Mouse (Mus musculus) kidney, adult 10 weeks (tissue): ENCODE measurements around the gene Dnaic2. TPM values are rescaled to one million over a fixed set of nuclear protein-coding genes. Genes with fewer than 3 reads are reported as not detected.

Experiments
- polyA plus RNA-seq: library from polyadenylated mRNA; stranded (reverse); fragments of 350-450 nt; fragmentation: Illumina TruSeq; extraction: RNeasy Lipid Tissue Mini Kit (QIAGEN cat#74804); gene quantifications from one replicate; pipeline ENCODE4 v1.2.3, GENCODE M21; 2014; ENCODE audit warnings: low read depth, low replicate concordance

Dnaic2 gene
- not detected for polyA plus RNA-seq

GRCm38 (mm10) chr11:114726965-114727825 is at the start of gene Dnaic2:
TSS of gene Dnaic2 (plus strand) at chr11:114727408.

GRCm38 (mm10) chr11:114764820-114765818 is 37.9 kb downstream of the Dnaic2 start, which contains the start of gene Kif19a:
TSS of gene Kif19a (plus strand) at chr11:114765388.

GRCm38 (mm10) chr11:114795848-114796322 is 68.7 kb downstream of the Dnaic2 start, which contains the start of gene Btbd17:
TSS of gene Btbd17 (minus strand) at chr11:114795945.

GRCm38 (mm10) chr11:114798624-114799023 is 71.4 kb downstream of the Dnaic2 start, which contains the start of gene Gpr142:
TSS of gene Gpr142 (plus strand) at chr11:114798924.

Other genes starting within 250 kb of the Dnaic2 start
- 170 TPM for gene Rpl38, start 58.9 kb upstream of the Dnaic2 start, polyA plus RNA-seq
- gene Ttyh2, start 52.0 kb upstream of the Dnaic2 start, polyA plus RNA-seq = 1.9 TPM
- not detected for gene Kif19a, start 38.0 kb downstream of the Dnaic2 start, polyA plus RNA-seq
- gene Btbd17, start 68.5 kb downstream of the Dnaic2 start, polyA plus RNA-seq = not detected
- gene Gpr142, start 71.5 kb downstream of the Dnaic2 start, polyA plus RNA-seq = not detected
- 24.3 TPM for gene Gprc5c, start 123.7 kb downstream of the Dnaic2 start, polyA plus RNA-seq
- gene Cd300a, start 162.6 kb downstream of the Dnaic2 start, polyA plus RNA-seq = 0.36 TPM
- not detected for gene Cd300lb, start 207.0 kb downstream of the Dnaic2 start, polyA plus RNA-seq
- not detected for gene Cd300c, start 241.7 kb downstream of the Dnaic2 start, polyA plus RNA-seq